Mouse (Mus musculus) midbrain, embryonic 14.5 days (tissue): ENCODE results near the gene Mgat4a. TPM values are rescaled to one million over a fixed set of nuclear protein-coding genes. Genes with fewer than 3 reads are reported as not detected.

ENCODE experiments used
- ATAC-seq: fragments of 200-750 bp; cut with Nextera tagmentation; 2 replicates; pipeline ENCODE4 v1.8.0; 2017; ENCODE audit warnings: moderate number of reproducible peaks, moderate library complexity; ENCODE audit not compliant: low FRiP score, low TSS enrichment
- DNase-seq: peaks from one replicate; pipeline ENCODE4 v3.0.0-alpha.2; 2015
- H3K27ac ChIP-seq: fragments of 300-500 bp; sonication (generic); replicated peaks from 2 replicates; pipeline ENCODE4 v1.5.1; 2014; ENCODE audit warnings: mild to moderate bottlenecking, low read depth, low read length, moderate library complexity
- H3K27me3 ChIP-seq: fragments of 300-500 bp; sonication (generic); 2 replicates; pipeline ENCODE4 v1.6.1; 2014; ENCODE audit warnings: low read length, control low read depth, mixed read lengths; ENCODE audit not compliant: control insufficient read depth, insufficient read depth
- H3K36me3 ChIP-seq: fragments of 300-500 bp; sonication (generic); 2 replicates; pipeline ENCODE4 v1.6.1; 2014; ENCODE audit warnings: low read length, control low read depth; ENCODE audit not compliant: control insufficient read depth, insufficient read depth
- H3K4me1 ChIP-seq: fragments of 300-500 bp; sonication (generic); 2 replicates; pipeline ENCODE4 v1.6.1; 2014; ENCODE audit warnings: mild to moderate bottlenecking, antibody characterized with exemption, low read length, control low read depth; ENCODE audit not compliant: control insufficient read depth, insufficient read depth
- H3K4me2 ChIP-seq: fragments of 300-500 bp; sonication (generic); 2 replicates; pipeline ENCODE4 v1.6.1; 2014; ENCODE audit warnings: mild to moderate bottlenecking, low read length, moderate library complexity
- H3K4me3 ChIP-seq: fragments of 300-500 bp; sonication (generic); replicated peaks from 2 replicates; pipeline ENCODE4 v1.5.1; 2014; ENCODE audit warnings: low read depth, low read length
- H3K9ac ChIP-seq: fragments of 300-500 bp; sonication (generic); replicated peaks from 2 replicates; pipeline ENCODE4 v1.6.1; 2014; ENCODE audit warnings: mild to moderate bottlenecking, low read length, moderate library complexity
- H3K9me3 ChIP-seq: fragments of 300-500 bp; sonication (generic); 2 replicates; pipeline ENCODE4 v1.6.1; 2016; ENCODE audit warnings: low read length, control low read depth, mixed read lengths; ENCODE audit not compliant: control insufficient read depth
- WGBS: fragments of 180-500 bp; shearing (Covaris S2); extraction: QIAGEN DNeasy Blood & Tissue Kit; methylation state at CpG from one replicate; pipeline ENCODE4 v1.1.7; 2014; 5-methylcytosine and 5-hydroxymethylcytosine counted together
- polyA plus RNA-seq: library from polyadenylated mRNA; unstranded; fragments of >200 nt; fragmentation: Nextera tagmentation; extraction: Ambion mirVana; gene quantifications from 2 replicates; pipeline ENCODE4 v1.2.1, GENCODE M21; 2014

The Mgat4a gene
- polyA plus RNA-seq, 1 experiment from 2014 or later: 11.6 TPM

GRCm38 (mm10) chr1:37495698-37496321, 45.0 kb downstream of the Mgat4a start:
- H3K4me3 ChIP-seq: no peak overlapping the region
- no peak overlapping the region for H3K9ac ChIP-seq
- no peaks in the 10 kb centered on the region for H3K36me3 ChIP-seq
- no peak for DNase-seq
- peaks cover 4% of the 10 kb centered on the region for H3K4me1 ChIP-seq
- no peaks in the 10 kb centered on the region for H3K9me3 ChIP-seq
- no peak overlapping the region for H3K27ac ChIP-seq
- H3K27me3 ChIP-seq: peaks cover 22% of the 10 kb centered on the region
- WGBS: 89% methylated on average over 10 of the region's 10 CpGs
- no peak overlapping the region for H3K4me2 ChIP-seq
- no peak for ATAC-seq

GRCm38 (mm10) chr1:37495104-37495503, 45.7 kb downstream of the Mgat4a start:
- Histone ChIP-seq H3K9me3 (no peaks in the 10 kb centered on the region), H3K4me3 (no peak overlapping the region), H3K27ac (no peak overlapping the region), H3K9ac (no peak overlapping the region), H3K4me2 (no peak overlapping the region), H3K4me1 (peaks cover 4% of the 10 kb centered on the region), H3K36me3 (no peaks in the 10 kb centered on the region), H3K27me3 (peaks cover 18% of the 10 kb centered on the region)
- DNase-seq: peak; percentile 34
- no peak for ATAC-seq
- WGBS: 91% methylated on average over 3 of the region's 3 CpGs

GRCm38 (mm10) chr1:37491672-37492071, 49.1 kb downstream of the Mgat4a start:
- no peaks in the 10 kb centered on the region for H3K27me3 ChIP-seq
- no peak overlapping the region for H3K4me2 ChIP-seq
- H3K4me3 ChIP-seq: no peak overlapping the region
- H3K9ac ChIP-seq: no peak overlapping the region
- H3K4me1 ChIP-seq: no peaks in the 10 kb centered on the region
- DNase-seq (no peak), ATAC-seq (no peak)
- 77% methylated on average over 7 of the region's 7 CpGs for WGBS
- H3K36me3 ChIP-seq: peaks cover 11% of the 10 kb centered on the region; the same call in 1 of the 2 replicates
- H3K27ac ChIP-seq: no peak overlapping the region
- H3K9me3 ChIP-seq: no peaks in the 10 kb centered on the region

- Histone ChIP-seq H3K27ac (no peak overlapping the region), H3K36me3 (peaks cover 11% of the 10 kb centered on the region; the same call in 1 of the 2 replicates)
- WGBS: 95% methylated on average over 5 of the region's 5 CpGs
Observed at GRCm38 (mm10) chr1:37490691-37491212, 50.1 kb downstream of the Mgat4a start.

GRCm38 (mm10) chr1:37488531-37488930, 52.3 kb downstream of the Mgat4a start:
- 86% methylated on average over 12 of the region's 12 CpGs for WGBS
- no peak for ATAC-seq

More at GRCm38 (mm10) chr1:37490691-37491212, 50.1 kb downstream of the Mgat4a start:
- Histone ChIP-seq H3K4me3 (no peak overlapping the region), H3K4me1 (no peaks in the 10 kb centered on the region), H3K4me2 (no peak overlapping the region), H3K27me3 (no peaks in the 10 kb centered on the region), H3K9me3 (no peaks in the 10 kb centered on the region), H3K9ac (no peak overlapping the region)
- no peak for DNase-seq
- no peak for ATAC-seq

GRCm38 (mm10) chr1:37486994-37487393, 53.8 kb downstream of the Mgat4a start:
- 86% methylated on average over 3 of the region's 3 CpGs for WGBS
- no peaks in the 10 kb centered on the region for H3K4me1 ChIP-seq
- H3K4me3 ChIP-seq: no peak overlapping the region
- H3K4me2 ChIP-seq: no peak overlapping the region
- ATAC-seq (no peak), DNase-seq (no peak)
- no peaks in the 10 kb centered on the region for H3K27me3 ChIP-seq
- no peak overlapping the region for H3K27ac ChIP-seq
- H3K9ac ChIP-seq: no peak overlapping the region
- H3K36me3 ChIP-seq: peaks cover 11% of the 10 kb centered on the region; the same call in 1 of the 2 replicates
- H3K9me3 ChIP-seq: no peaks in the 10 kb centered on the region

More at GRCm38 (mm10) chr1:37488531-37488930, 52.3 kb downstream of the Mgat4a start:
- no peak overlapping the region for H3K9ac ChIP-seq
- H3K36me3 ChIP-seq: peaks cover 11% of the 10 kb centered on the region; the same call in 1 of the 2 replicates
- no peaks in the 10 kb centered on the region for H3K27me3 ChIP-seq
- no peak overlapping the region for H3K27ac ChIP-seq
- DNase-seq: no peak
- no peak overlapping the region for H3K4me3 ChIP-seq
- no peak overlapping the region for H3K4me2 ChIP-seq
- H3K4me1 ChIP-seq: no peaks in the 10 kb centered on the region
- no peaks in the 10 kb centered on the region for H3K9me3 ChIP-seq

- Histone ChIP-seq H3K36me3 (peaks cover 11% of the 10 kb centered on the region; the same call in 1 of the 2 replicates), H3K9ac (no peak overlapping the region), H3K4me1 (no peaks in the 10 kb centered on the region), H3K27ac (no peak overlapping the region), H3K9me3 (no peaks in the 10 kb centered on the region), H3K4me3 (no peak overlapping the region), H3K27me3 (no peaks in the 10 kb centered on the region), H3K4me2 (no peak overlapping the region)
- ATAC-seq (no peak), DNase-seq (no peak)
- 94% methylated on average over 1 of the region's 1 CpGs for WGBS
Observed at GRCm38 (mm10) chr1:37486439-37486838, 54.4 kb downstream of the Mgat4a start.

- Histone ChIP-seq H3K4me2 (no peak overlapping the region), H3K9ac (no peak overlapping the region), H3K27ac (no peak overlapping the region), H3K27me3 (no peaks in the 10 kb centered on the region), H3K36me3 (peaks cover 11% of the 10 kb centered on the region; the same call in 1 of the 2 replicates), H3K4me1 (no peaks in the 10 kb centered on the region), H3K4me3 (no peak overlapping the region), H3K9me3 (no peaks in the 10 kb centered on the region)
- whole genome bisulfite sequencing: 95% methylated on average over 4 of the region's 4 CpGs
- ATAC-seq: no peak
- no peak for DNase-seq
Observed at GRCm38 (mm10) chr1:37484612-37485011, 56.2 kb downstream of the Mgat4a start.

- no peak overlapping the region for H3K4me3 ChIP-seq
- H3K36me3 ChIP-seq: no peaks in the 10 kb centered on the region
- ATAC-seq (no peak), DNase-seq (no peak)
- no peaks in the 10 kb centered on the region for H3K9me3 ChIP-seq
- 96% methylated on average over 2 of the region's 2 CpGs for WGBS
- H3K4me1 ChIP-seq: no peaks in the 10 kb centered on the region
- H3K4me2 ChIP-seq: no peak overlapping the region
- no peaks in the 10 kb centered on the region for H3K27me3 ChIP-seq
- H3K9ac ChIP-seq: no peak overlapping the region
- no peak overlapping the region for H3K27ac ChIP-seq
Observed at GRCm38 (mm10) chr1:37481331-37481730, 59.5 kb downstream of the Mgat4a start.
